Mouse (Mus musculus): ENCODE data around the gene Krtap4-2. TPM values are rescaled to one million over a fixed set of nuclear protein-coding genes. Genes with fewer than 3 reads are reported as not detected.
A peak's percentile ranks its signal among the peaks of the same experiment; 100 is the strongest.
"Not testable (repeated sequence)": the region's sequence is repeated elsewhere in the genome, so short reads cannot be mapped to it uniquely, and the experiment has no call there.

Krtap4-2 gene
- polyA plus RNA-seq, 1 experiment: not detected

DNA sequence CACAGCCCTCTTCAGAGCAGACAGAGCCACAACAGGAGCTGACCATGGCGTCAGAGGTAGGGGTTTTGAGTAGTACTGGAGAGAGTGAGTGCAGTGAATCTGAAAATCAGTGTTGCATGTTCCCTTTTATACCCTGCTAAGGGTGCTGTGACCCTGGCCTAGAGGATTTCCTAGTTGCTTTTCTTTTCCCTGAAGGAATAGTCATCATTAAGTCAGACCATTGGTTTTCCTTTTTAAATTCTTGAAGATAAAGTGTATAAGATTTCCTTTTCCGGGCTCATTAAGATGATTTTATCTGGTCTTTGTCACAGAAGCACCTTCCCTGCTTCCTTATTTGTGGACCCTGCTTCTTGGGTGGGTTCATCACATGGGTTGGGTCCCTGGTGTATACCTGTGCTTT is 15.3 kb upstream of the Krtap4-2 start, which contains the start of gene Gm11555:
Gene Gm11555 (minus strand): TSS at position 101 of the 400 bp plus-strand sequence.
- Histone ChIP-seq H3K27ac (ENCODE audit: control insufficient read depth, insufficient read depth, low read depth, low read length) (no peak within 1 kb of the TSS), H3K27me3 (ENCODE audit: control insufficient read depth, insufficient read depth, low read length) (no peaks in the 10 kb centered on the region), H3K36me3 (ENCODE audit: control insufficient read depth, insufficient read depth, low read length) (no peaks in the 10 kb centered on the region), H3K4me3 (ENCODE audit: control insufficient read depth, low read depth, low read length) (no peak within 1 kb of the TSS), H3K4me1 (ENCODE audit: control insufficient read depth, insufficient read depth, low read length) (0 out of 2 replicates have a peak, but pooled peaks cover 2% of the 10 kb centered on the region)
- TF ChIP-seq POLR2A (IDR thresholded peaks at IDR 0.05; ENCODE audit: control insufficient read depth, low read depth, low read length) (no peak), CTCF (IDR thresholded peaks at IDR 0.05; ENCODE audit: control insufficient read depth, insufficient read depth, insufficient replicate concordance, low read depth, low read length) (no peak)

DNA sequence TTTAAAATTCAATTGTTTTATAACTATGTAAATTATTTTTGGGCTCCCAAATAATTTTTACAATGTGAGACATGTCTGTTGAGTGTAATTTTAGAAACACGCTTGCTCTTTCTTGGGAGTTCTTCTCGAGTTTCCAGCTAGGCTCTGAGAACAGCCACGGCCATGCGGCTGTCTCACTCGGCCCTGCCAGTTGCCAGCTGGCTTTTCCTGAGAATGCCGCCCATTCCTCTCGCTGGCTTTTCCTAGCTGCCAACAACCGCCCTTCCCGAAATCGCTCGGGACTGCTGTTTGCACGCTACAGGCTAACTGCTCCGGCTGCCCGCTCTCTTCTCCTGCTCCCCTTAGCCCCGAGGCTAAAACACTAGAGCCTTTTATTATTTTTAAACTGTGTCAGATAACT is 11.6 kb upstream of the Krtap4-2 start:
- no peaks in the 10 kb centered on the region for H3K36me3 ChIP-seq (ENCODE audit: control insufficient read depth, insufficient read depth, low read length)
- H3K27ac ChIP-seq (ENCODE audit: control insufficient read depth, insufficient read depth, low read depth, low read length): no peak overlapping the region
- no peak for TF ChIP-seq POLR2A (IDR thresholded peaks at IDR 0.05; ENCODE audit: control insufficient read depth, low read depth, low read length)
- no peak for TF ChIP-seq CTCF (IDR thresholded peaks at IDR 0.05; ENCODE audit: control insufficient read depth, insufficient read depth, insufficient replicate concordance, low read depth, low read length)
- no peak overlapping the region for H3K4me3 ChIP-seq (ENCODE audit: control insufficient read depth, low read depth, low read length)
- 0 out of 2 replicates have a peak, but pooled peaks cover 2% of the 10 kb centered on the region for H3K4me1 ChIP-seq (ENCODE audit: control insufficient read depth, insufficient read depth, low read length)
- H3K27me3 ChIP-seq (ENCODE audit: control insufficient read depth, insufficient read depth, low read length): no peaks in the 10 kb centered on the region

DNA sequence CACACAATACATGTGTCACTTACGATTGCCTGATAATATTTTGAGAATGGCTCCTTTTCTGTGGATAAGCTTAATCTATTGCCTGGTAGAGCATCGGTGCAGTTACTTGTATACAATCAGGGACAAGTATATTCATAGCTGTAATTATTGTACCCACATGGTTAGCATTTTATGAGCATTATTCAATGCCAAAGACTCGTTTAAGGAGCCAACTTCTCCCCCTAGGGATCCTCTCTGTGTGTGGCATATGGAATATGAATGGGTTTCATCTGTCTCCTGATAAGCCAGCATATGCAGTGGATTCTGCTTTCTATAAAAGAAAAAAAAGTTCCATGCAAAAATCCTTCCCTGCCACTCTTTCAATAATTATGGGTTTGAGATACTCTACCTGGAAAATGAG is 9.5 kb upstream of the Krtap4-2 start:
- TF ChIP-seq POLR2A (IDR thresholded peaks at IDR 0.05; ENCODE audit: control insufficient read depth, low read depth, low read length) (no peak), CTCF (IDR thresholded peaks at IDR 0.05; ENCODE audit: control insufficient read depth, insufficient read depth, insufficient replicate concordance, low read depth, low read length) (no peak)
- H3K36me3 ChIP-seq (ENCODE audit: control insufficient read depth, insufficient read depth, low read length): no peaks in the 10 kb centered on the region

DNA sequence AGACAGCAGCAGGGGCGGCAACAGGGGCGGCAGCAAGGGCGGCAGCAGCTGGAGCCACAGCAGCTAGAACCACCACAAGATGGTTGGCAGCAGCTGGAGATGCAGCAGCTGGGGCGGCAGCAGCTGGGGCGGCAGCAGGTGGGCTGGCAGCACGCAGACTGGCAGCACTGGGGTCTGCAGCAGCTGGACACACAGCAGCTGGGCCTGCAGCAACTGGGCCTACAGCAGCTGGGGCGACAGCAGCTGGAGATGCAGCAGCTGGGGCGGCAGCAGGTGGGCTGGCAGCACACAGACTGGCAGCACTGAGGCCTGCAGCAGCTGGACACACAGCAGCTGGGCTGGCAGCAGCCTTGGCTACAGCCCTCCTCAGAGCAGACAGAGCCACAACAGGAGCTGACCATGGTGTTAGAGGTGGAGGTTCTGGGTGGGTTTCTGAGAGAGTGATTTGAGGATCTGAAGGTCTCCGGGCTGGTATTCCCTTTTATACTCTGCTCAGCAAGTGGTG is 8.8 kb upstream of the Krtap4-2 start, which contains the start of gene Krtap4-7:
Gene Krtap4-7 (minus strand): TSS at position 455 of the 505 bp plus-strand sequence.
- H3K27ac ChIP-seq (ENCODE audit: control insufficient read depth, insufficient read depth, low read depth, low read length); H3K4me1 ChIP-seq (ENCODE audit: control insufficient read depth, insufficient read depth, low read length); H3K36me3 ChIP-seq (ENCODE audit: control insufficient read depth, insufficient read depth, low read length); H3K4me3 ChIP-seq (ENCODE audit: control insufficient read depth, low read depth, low read length); H3K27me3 ChIP-seq (ENCODE audit: control insufficient read depth, insufficient read depth, low read length): not testable (repeated sequence)

More for the DNA sequence above, 9.5 kb upstream of the Krtap4-2 start:
- no peaks in the 10 kb centered on the region for H3K27me3 ChIP-seq (ENCODE audit: control insufficient read depth, insufficient read depth, low read length)
- 0 out of 2 replicates have a peak, but pooled peaks cover 2% of the 10 kb centered on the region for H3K4me1 ChIP-seq (ENCODE audit: control insufficient read depth, insufficient read depth, low read length)
- no peak overlapping the region for H3K4me3 ChIP-seq (ENCODE audit: control insufficient read depth, low read depth, low read length)
- H3K27ac ChIP-seq (ENCODE audit: control insufficient read depth, insufficient read depth, low read depth, low read length): no peak overlapping the region

DNA sequence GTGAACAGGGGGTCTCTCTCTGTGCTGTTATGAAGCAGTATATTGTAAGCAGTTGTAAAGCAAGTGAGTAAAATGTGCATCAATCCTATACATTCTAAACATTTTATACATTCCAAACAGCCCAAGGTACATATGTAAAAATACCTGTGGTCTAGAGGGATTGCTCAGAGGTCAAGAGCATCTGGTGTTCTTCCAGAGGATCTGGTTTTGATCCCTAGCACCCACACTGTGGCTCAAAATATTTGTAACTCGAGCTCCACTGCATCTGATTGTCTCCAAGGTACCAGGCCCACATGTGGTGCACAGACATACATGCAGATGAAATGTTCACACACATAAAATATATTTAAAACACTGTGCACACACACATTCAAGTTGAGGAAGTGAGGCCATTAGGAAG is 6.0 kb upstream of the Krtap4-2 start:
- no peaks in the 10 kb centered on the region for H3K4me1 ChIP-seq (ENCODE audit: control insufficient read depth, insufficient read depth, low read length)
- no peak for TF ChIP-seq CTCF (IDR thresholded peaks at IDR 0.05; ENCODE audit: control insufficient read depth, insufficient read depth, insufficient replicate concordance, low read depth, low read length)
- TF ChIP-seq POLR2A (IDR thresholded peaks at IDR 0.05; ENCODE audit: control insufficient read depth, low read depth, low read length): no peak
- no peaks in the 10 kb centered on the region for H3K27me3 ChIP-seq (ENCODE audit: control insufficient read depth, insufficient read depth, low read length)
- H3K27ac ChIP-seq (ENCODE audit: control insufficient read depth, insufficient read depth, low read depth, low read length): no peak overlapping the region
- peak overlapping the region; percentile 29; the same call in 1 of the 2 replicates for H3K4me3 ChIP-seq (ENCODE audit: control insufficient read depth, low read depth, low read length)
- H3K36me3 ChIP-seq (ENCODE audit: control insufficient read depth, insufficient read depth, low read length): no peaks in the 10 kb centered on the region

DNA sequence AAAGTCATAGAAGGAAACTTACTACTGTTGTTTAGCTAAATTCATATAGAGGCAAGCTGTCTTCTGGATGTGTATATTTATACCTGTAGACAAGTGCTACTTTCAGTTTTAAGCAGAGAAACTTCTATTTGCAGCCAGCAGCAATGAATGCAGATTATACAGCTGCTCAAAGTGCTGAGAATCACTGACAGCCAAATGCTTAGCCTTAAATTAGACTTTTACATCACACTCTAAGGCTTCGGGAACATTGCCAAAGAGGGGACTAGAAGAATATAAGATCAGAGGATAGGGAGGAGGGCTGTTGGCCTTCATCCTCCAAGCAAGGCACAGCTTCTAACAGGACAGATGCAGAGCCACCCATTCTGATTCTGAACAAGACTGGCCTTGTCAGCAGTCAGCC is 2.2 kb upstream of the Krtap4-2 start:
- H3K4me3 ChIP-seq (ENCODE audit: control insufficient read depth, low read depth, low read length): no peak overlapping the region
- H3K36me3 ChIP-seq (ENCODE audit: control insufficient read depth, insufficient read depth, low read length): no peaks in the 10 kb centered on the region
- no peaks in the 10 kb centered on the region for H3K4me1 ChIP-seq (ENCODE audit: control insufficient read depth, insufficient read depth, low read length)
- no peaks in the 10 kb centered on the region for H3K27me3 ChIP-seq (ENCODE audit: control insufficient read depth, insufficient read depth, low read length)
- no peak for TF ChIP-seq POLR2A (IDR thresholded peaks at IDR 0.05; ENCODE audit: control insufficient read depth, low read depth, low read length)
- no peak for TF ChIP-seq CTCF (IDR thresholded peaks at IDR 0.05; ENCODE audit: control insufficient read depth, insufficient read depth, insufficient replicate concordance, low read depth, low read length)
- no peak overlapping the region for H3K27ac ChIP-seq (ENCODE audit: control insufficient read depth, insufficient read depth, low read depth, low read length)

DNA sequence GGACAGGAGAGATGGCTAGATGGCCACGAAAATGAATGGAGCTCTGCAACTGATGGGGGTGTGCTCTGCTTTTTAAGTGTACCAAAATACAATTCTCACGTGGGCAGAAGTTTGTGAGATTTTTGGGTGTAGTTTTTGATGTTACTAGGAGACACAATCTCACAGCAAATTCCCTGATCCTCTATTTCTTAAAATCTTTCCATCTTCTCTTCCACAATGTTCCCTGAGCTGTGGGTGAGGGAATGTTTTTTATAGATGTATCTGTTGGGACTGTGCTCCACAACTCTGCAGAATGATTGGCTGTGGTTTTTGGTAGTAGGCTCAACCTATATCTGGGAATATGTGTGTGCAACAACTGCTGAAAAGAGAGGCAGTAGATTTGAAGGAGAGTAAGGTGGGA is 1.6 kb downstream of the Krtap4-2 start:
- Histone ChIP-seq H3K27me3 (ENCODE audit: control insufficient read depth, insufficient read depth, low read length) (no peaks in the 10 kb centered on the region), H3K27ac (ENCODE audit: control insufficient read depth, insufficient read depth, low read depth, low read length) (no peak overlapping the region)
- TF ChIP-seq POLR2A (IDR thresholded peaks at IDR 0.05; ENCODE audit: control insufficient read depth, low read depth, low read length) (no peak), CTCF (IDR thresholded peaks at IDR 0.05; ENCODE audit: control insufficient read depth, insufficient read depth, insufficient replicate concordance, low read depth, low read length) (no peak)

DNA sequence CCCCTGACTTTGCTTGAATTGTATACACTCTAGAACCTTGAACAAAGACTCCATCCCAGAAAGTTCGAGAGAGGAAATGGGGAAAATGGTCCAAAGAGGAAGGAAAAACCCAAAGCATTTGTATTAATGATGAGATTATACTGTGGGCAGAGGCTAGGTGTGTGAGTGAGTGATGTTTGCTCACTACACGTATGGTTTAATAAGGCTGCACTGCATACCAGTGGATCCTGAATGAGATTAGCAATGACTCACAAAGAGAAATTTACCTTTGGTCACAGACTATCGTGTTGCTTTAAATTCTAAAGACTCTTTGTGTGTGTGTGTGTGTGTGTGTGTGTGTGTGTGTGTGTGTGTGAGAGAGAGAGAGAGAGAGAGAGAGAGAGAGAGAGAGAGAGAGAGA is 4.0 kb downstream of the Krtap4-2 start:
- H3K27me3 ChIP-seq (ENCODE audit: control insufficient read depth, insufficient read depth, low read length): no peaks in the 10 kb centered on the region
- H3K36me3 ChIP-seq (ENCODE audit: control insufficient read depth, insufficient read depth, low read length): no peaks in the 10 kb centered on the region
- H3K4me1 ChIP-seq (ENCODE audit: control insufficient read depth, insufficient read depth, low read length): no peaks in the 10 kb centered on the region
- no peak for TF ChIP-seq POLR2A (IDR thresholded peaks at IDR 0.05; ENCODE audit: control insufficient read depth, low read depth, low read length)
- TF ChIP-seq CTCF (IDR thresholded peaks at IDR 0.05; ENCODE audit: control insufficient read depth, insufficient read depth, insufficient replicate concordance, low read depth, low read length): no peak
- no peak overlapping the region for H3K4me3 ChIP-seq (ENCODE audit: control insufficient read depth, low read depth, low read length)
- H3K27ac ChIP-seq (ENCODE audit: control insufficient read depth, insufficient read depth, low read depth, low read length): no peak overlapping the region

More for the DNA sequence above, 1.6 kb downstream of the Krtap4-2 start:
- Histone ChIP-seq H3K4me1 (ENCODE audit: control insufficient read depth, insufficient read depth, low read length) (no peaks in the 10 kb centered on the region), H3K36me3 (ENCODE audit: control insufficient read depth, insufficient read depth, low read length) (no peaks in the 10 kb centered on the region), H3K4me3 (ENCODE audit: control insufficient read depth, low read depth, low read length) (no peak overlapping the region)

All from testis, adult 2 months (tissue).